Mouse (Mus musculus) pancreas, adult 10 weeks (tissue): ENCODE measurements around the gene Xlr5b. TPM values are rescaled to one million over a fixed set of nuclear protein-coding genes. Genes with fewer than 3 reads are reported as not detected.

Experiments
- polyA plus RNA-seq: library from polyadenylated mRNA; stranded (reverse); fragments of 350-450 nt; fragmentation: Illumina TruSeq; extraction: RNeasy Lipid Tissue Mini Kit (QIAGEN cat#74804); gene quantifications from one replicate; pipeline ENCODE4 v1.2.3, GENCODE M21; 2015; ENCODE audit warnings: low read depth, low replicate concordance; ENCODE audit not compliant: insufficient read depth

Xlr5b gene
- polyA plus RNA-seq = not detected

GRCm38 (mm10) chrX:73148496-73148895 lies at the start of gene Xlr5b:
TSS of gene Xlr5b (plus strand) at chrX:73148796.

GRCm38 (mm10) chrX:73116747-73117146 lies 31.8 kb upstream of the Xlr5b start, which contains the start of gene Gm14685:
TSS of gene Gm14685 (plus strand) at chrX:73117047.

GRCm38 (mm10) chrX:73149350-73149749 lies 754 bp downstream of the Xlr5b start, which contains the start of gene DXBay18:
TSS of gene DXBay18 (minus strand) at chrX:73149450.

GRCm38 (mm10) chrX:73176889-73177288 lies 28.3 kb downstream of the Xlr5b start, which contains the start of gene Spin2d:
TSS of gene Spin2d (minus strand) at chrX:73176989.

GRCm38 (mm10) chrX:73191934-73192333 lies 43.3 kb downstream of the Xlr5b start, which contains the start of gene Xlr3b:
TSS of gene Xlr3b (plus strand) at chrX:73192207.

Other genes with a start within 250 kb of the Xlr5b start
- gene Cetn2, start 230.4 kb upstream of the Xlr5b start, polyA plus RNA-seq = 8.8 TPM
- gene Nsdhl, start 230.2 kb upstream of the Xlr5b start, polyA plus RNA-seq = 3.2 TPM
- gene Zfp185, start 161.5 kb upstream of the Xlr5b start, polyA plus RNA-seq = 4.1 TPM
- not detected for gene Pnma5, start 111.7 kb upstream of the Xlr5b start, polyA plus RNA-seq
- not detected for gene Pnma3, start 84.0 kb upstream of the Xlr5b start, polyA plus RNA-seq
- 1.0 TPM for gene Xlr4a, start 66.3 kb upstream of the Xlr5b start, polyA plus RNA-seq
- gene Xlr3a, start 51.7 kb upstream of the Xlr5b start, polyA plus RNA-seq = 4.9 TPM
- not detected for gene Gm14685, start 31.7 kb upstream of the Xlr5b start, polyA plus RNA-seq
- not detected for gene DXBay18, start 654 bp downstream of the Xlr5b start, polyA plus RNA-seq
- not detected for gene Spin2d, start 28.2 kb downstream of the Xlr5b start, polyA plus RNA-seq
- gene Xlr3b, start 43.4 kb downstream of the Xlr5b start, polyA plus RNA-seq = 1.0 TPM
- not detected for gene Xlr4b, start 65.5 kb downstream of the Xlr5b start, polyA plus RNA-seq
- 3.2 TPM for gene F8a, start 79.5 kb downstream of the Xlr5b start, polyA plus RNA-seq
- gene Xlr4c, start 94.3 kb downstream of the Xlr5b start, polyA plus RNA-seq = not detected
- not detected for gene Xlr3c, start 116.6 kb downstream of the Xlr5b start, polyA plus RNA-seq
- gene Xlr5a, start 144.2 kb downstream of the Xlr5b start, polyA plus RNA-seq = not detected
- gene Xlr5c, start 144.2 kb downstream of the Xlr5b start, polyA plus RNA-seq = not detected
- not detected for gene Gm45015, start 188.0 kb downstream of the Xlr5b start, polyA plus RNA-seq
- gene Zfp275, start 193.8 kb downstream of the Xlr5b start, polyA plus RNA-seq = 3.6 TPM
- gene Gm18336, start 249.9 kb downstream of the Xlr5b start, polyA plus RNA-seq = not detected